Mouse (Mus musculus) kidney, embryonic 14.5 days (tissue): ENCODE data around the gene Gpi1. TPM values are rescaled to one million over a fixed set of nuclear protein-coding genes. Genes with fewer than 3 reads are reported as not detected.
"Not testable (repeated sequence)": the region's sequence is repeated elsewhere in the genome, so short reads cannot be mapped to it uniquely, and the experiment has no call there.

Source experiments
- ATAC-seq: fragments of 200-750 bp; cut with Nextera tagmentation; 2 replicates; pipeline ENCODE4 v1.8.0; 2017; ENCODE audit warnings: moderate number of reproducible peaks, mild to moderate bottlenecking, moderate TSS enrichment, moderate library complexity; ENCODE audit not compliant: low FRiP score, low TSS enrichment
- H3K27ac ChIP-seq: fragments of 300-500 bp; sonication (generic); 2 replicates; pipeline ENCODE4 v1.5.1; 2014; ENCODE audit warnings: low read depth, mild to moderate bottlenecking, low read length, moderate library complexity, mixed read lengths
- H3K27me3 ChIP-seq: fragments of 300-500 bp; sonication (generic); 2 replicates; pipeline ENCODE4 v1.6.1; 2014; ENCODE audit warnings: mild to moderate bottlenecking, low read length; ENCODE audit not compliant: control insufficient read depth, insufficient read depth
- H3K36me3 ChIP-seq: fragments of 300-500 bp; sonication (generic); 2 replicates; pipeline ENCODE4 v1.6.1; 2014; ENCODE audit warnings: low read length, mixed read lengths; ENCODE audit not compliant: control insufficient read depth, insufficient read depth
- H3K4me1 ChIP-seq: fragments of 300-500 bp; sonication (generic); 2 replicates; pipeline ENCODE4 v1.6.1; 2014; ENCODE audit warnings: low read length, mixed read lengths; ENCODE audit not compliant: control insufficient read depth, insufficient read depth
- H3K4me2 ChIP-seq: fragments of 300-500 bp; sonication (generic); replicated peaks from 2 replicates; pipeline ENCODE4 v1.6.1; 2014; ENCODE audit warnings: low read depth, mild to moderate bottlenecking, low read length
- H3K4me3 ChIP-seq: fragments of 300-500 bp; sonication (generic); 2 replicates; pipeline ENCODE4 v1.5.1; 2014; ENCODE audit warnings: mild to moderate bottlenecking, low read length
- H3K9ac ChIP-seq: fragments of 300-500 bp; sonication (generic); 2 replicates; pipeline ENCODE4 v1.6.1; 2014; ENCODE audit warnings: low read depth, mild to moderate bottlenecking, low read length, moderate library complexity
- H3K9me3 ChIP-seq: fragments of 300-500 bp; sonication (generic); 2 replicates; pipeline ENCODE4 v1.6.1; 2016; ENCODE audit warnings: low read length; ENCODE audit not compliant: control insufficient read depth
- WGBS: fragments of 180-500 bp; shearing (Covaris S2); extraction: QIAGEN DNeasy Blood & Tissue Kit; methylation state at CpG from one replicate; pipeline ENCODE4 v1.1.7; 2014; 5-methylcytosine and 5-hydroxymethylcytosine counted together
- polyA plus RNA-seq: library from polyadenylated mRNA; unstranded; fragments of >200 nt; fragmentation: Nextera tagmentation; extraction: Ambion mirVana; gene quantifications from 2 replicates; pipeline ENCODE4 v1.2.1, GENCODE M21; 2014

Gene Gpi1
- polyA plus RNA-seq, 1 experiment from 2014 or later: 366 TPM

DNA sequence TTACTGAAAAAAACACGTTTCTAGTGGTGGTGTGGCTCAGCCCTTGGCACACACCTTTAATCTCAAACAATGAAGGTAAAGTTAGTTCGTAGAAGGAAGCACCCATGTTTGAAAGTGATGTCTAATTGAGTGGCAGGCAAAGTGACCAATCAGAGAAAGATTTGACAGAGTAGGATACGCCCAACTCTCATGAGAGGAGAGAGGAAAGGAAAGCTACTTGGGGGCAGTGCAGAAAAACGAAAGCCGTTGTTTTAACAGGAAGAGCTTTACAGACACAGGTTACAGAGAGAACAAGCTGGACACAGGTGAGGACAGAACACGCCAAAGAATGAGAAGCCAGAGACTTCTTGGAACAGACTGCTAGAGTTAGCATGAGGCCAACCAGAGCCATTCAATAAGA lies 23.8 kb downstream of the Gpi1 start:
- no peak overlapping the region for H3K4me2 ChIP-seq
- peaks cover 96% of the 10 kb centered on the region for H3K36me3 ChIP-seq
- H3K4me3 ChIP-seq: no peak overlapping the region
- 94% methylated on average over 6 of the region's 6 CpGs for WGBS
- ATAC-seq: no peak
- H3K4me1 ChIP-seq: no peaks in the 10 kb centered on the region
- H3K27me3 ChIP-seq: no peaks in the 10 kb centered on the region
- no peaks in the 10 kb centered on the region for H3K9me3 ChIP-seq
- H3K9ac ChIP-seq: no peak overlapping the region
- no peak overlapping the region for H3K27ac ChIP-seq

GRCm38 (mm10) chr7:34202147-34202546 lies 28.0 kb downstream of the Gpi1 start:
- not testable (repeated sequence) for H3K4me2 ChIP-seq, ATAC-seq, H3K9ac ChIP-seq, H3K9me3 ChIP-seq, H3K27me3 ChIP-seq, H3K27ac ChIP-seq, H3K4me3 ChIP-seq, H3K4me1 ChIP-seq
- H3K36me3 ChIP-seq: peaks cover 66% of the 10 kb centered on the region
- 88% methylated on average over 10 of the region's 10 CpGs for WGBS

DNA sequence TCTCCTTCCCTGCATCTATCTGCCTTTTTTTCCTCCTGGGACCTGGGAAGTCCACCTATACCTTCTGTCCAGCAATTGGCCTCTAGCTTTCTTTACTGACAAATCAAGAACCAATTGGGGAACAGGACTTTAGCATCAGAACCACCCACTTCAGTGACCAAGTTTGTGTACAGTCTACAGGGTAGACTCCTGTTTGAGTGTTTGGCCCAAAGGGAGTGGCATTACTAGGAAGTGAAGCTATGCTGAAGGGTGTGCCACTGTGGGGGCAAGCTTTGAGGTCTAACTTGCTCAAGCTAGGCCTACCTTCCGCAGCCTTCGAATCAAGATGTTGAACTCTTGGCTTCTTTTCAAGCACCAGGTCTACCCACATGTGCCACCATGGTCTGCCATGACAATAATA lies 29.3 kb downstream of the Gpi1 start:
- Histone ChIP-seq H3K27ac (no peak overlapping the region), H3K36me3 (peaks cover 53% of the 10 kb centered on the region), H3K4me1 (0 out of 2 replicates have a peak, but pooled peaks cover under 1% of the 10 kb centered on the region), H3K4me3 (no peak overlapping the region), H3K27me3 (no peaks in the 10 kb centered on the region), H3K9ac (no peak overlapping the region), H3K9me3 (0 out of 2 replicates have a peak, but pooled peaks cover 3% of the 10 kb centered on the region), H3K4me2 (no peak overlapping the region)
- ATAC-seq: no peak
- WGBS: 100% methylated on average over 2 of the region's 2 CpGs

- Histone ChIP-seq H3K27me3 (no peaks in the 10 kb centered on the region), H3K4me3 (no peak overlapping the region), H3K4me2 (no peak overlapping the region), H3K36me3 (peaks cover 32% of the 10 kb centered on the region), H3K4me1 (peaks cover 9% of the 10 kb centered on the region; the same call in 1 of the 2 replicates), H3K9ac (no peak overlapping the region), H3K9me3 (0 out of 2 replicates have a peak, but pooled peaks cover 3% of the 10 kb centered on the region), H3K27ac (no peak overlapping the region)
- ATAC-seq: no peak
- WGBS: 51% methylated on average over 3 of the region's 3 CpGs
These were observed 31.8 kb downstream of the Gpi1 start for GRCm38 (mm10) chr7:34198346-34198745.

DNA sequence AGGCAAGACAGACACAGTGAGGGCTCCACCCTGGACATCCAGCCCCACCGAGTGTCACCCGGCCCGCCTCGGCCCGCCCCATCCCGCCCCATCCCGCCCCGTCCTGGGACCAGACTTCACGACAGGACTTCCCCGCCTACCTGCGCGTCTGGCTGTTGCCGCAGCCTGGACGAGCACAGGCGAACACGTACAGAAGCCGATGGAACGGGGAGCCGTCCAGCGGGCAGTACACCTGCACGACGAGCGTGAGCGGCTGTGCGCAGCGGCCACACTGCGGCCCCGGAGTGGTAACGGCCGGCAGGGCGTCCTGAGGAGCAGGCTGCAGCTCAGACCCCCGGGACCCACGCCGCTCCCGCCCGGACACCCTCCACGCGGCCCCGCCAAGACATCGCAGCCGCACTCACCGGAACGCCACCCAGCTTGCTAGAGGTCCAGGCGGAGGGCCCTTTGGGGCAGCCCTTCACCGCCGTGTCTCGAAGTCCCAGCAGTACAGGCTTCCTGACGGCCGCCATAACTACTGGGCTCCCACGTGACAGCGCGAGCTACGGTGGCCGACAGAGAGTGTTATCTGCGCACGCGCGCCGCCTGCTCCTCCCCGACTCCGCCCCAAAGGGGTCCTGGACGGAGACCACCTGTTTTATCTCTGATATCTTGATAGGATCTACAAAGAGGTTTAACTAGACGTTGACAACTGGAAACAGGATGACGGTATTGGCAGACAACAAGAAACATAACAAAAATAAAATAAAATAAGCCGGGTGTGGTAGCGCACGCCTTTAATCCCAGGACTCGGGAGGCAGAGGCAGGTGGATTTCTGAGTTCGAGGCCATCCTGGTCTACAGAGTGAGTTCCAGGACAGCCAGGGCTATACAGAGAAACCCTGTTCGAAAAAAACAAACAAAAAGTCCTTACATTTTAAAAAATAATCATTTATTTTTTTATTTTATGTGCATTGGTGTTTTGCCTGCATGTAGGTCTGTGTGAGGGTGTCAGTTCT lies 33.7 kb downstream of the Gpi1 start, which contains the start of gene Pdcd2l:
Pdcd2l (minus strand) TSS at position 530 of the 997 bp plus-strand sequence.
- Histone ChIP-seq H3K27me3 (no peaks in the 10 kb centered on the region), H3K4me3 (peak within 1 kb of the TSS; percentile 98), H3K4me2 (peak within 1 kb of the TSS; percentile 70), H3K27ac (peak within 1 kb of the TSS; percentile 74; the same call in 1 of the 2 replicates), H3K9ac (peak within 1 kb of the TSS; percentile 93), H3K9me3 (0 out of 2 replicates have a peak, but pooled peaks cover 3% of the 10 kb centered on the region), H3K36me3 (peaks cover 30% of the 10 kb centered on the region), H3K4me1 (peaks cover 9% of the 10 kb centered on the region; the same call in 1 of the 2 replicates)
- ATAC-seq: peak; percentile 93
- 3% methylated on average over 69 of the region's 70 CpGs for WGBS

DNA sequence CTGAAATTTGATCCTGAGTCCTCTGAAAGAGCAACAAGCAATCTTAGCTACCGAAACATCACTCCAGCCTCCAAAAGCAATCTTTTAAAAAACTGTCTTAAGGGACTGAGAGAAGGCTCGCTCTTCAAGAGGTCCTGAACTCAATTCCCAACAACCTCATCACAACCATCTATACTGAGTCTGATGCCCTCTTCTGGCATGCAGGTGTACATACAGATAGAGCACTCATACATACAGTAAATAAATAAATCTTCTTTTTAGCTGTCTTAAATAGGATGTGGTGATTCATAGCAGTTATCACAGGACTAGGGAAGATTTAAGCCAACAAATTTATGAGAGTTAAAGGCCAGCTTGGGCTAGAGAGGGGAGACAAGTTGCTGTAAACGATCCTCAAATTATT lies 34.5 kb downstream of the Gpi1 start:
- ATAC-seq: no peak; the same call in 1 of the 2 replicates
- 45% methylated on average over 3 of the region's 3 CpGs for WGBS
- Histone ChIP-seq H3K4me3 (peak overlapping the region; percentile 98), H3K9me3 (0 out of 2 replicates have a peak, but pooled peaks cover 3% of the 10 kb centered on the region), H3K27ac (no peak overlapping the region), H3K4me1 (peaks cover 9% of the 10 kb centered on the region; the same call in 1 of the 2 replicates), H3K36me3 (peaks cover 22% of the 10 kb centered on the region), H3K4me2 (peak overlapping the region; percentile 70), H3K27me3 (no peaks in the 10 kb centered on the region), H3K9ac (peak overlapping the region; percentile 93)

DNA sequence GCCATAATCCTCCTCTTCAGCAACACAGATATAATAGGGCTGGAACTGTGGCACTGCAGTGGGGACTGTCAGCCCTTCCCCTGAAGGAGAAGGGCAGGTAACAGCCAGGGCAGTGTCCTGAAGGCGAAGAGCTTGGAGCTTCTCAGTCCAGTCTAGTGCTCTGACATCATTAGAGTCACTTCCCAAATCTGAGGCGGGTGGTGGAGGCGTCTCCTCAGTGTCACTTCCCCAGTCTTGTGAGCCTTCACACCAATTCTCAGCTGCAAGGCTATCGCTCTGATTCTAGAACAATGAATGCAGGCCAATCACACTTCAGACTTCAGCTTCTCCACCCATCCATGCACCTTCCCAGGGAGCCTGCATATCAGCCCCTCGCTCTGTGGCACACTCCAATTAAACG lies 37.3 kb downstream of the Gpi1 start:
- Histone ChIP-seq H3K4me2 (no peak overlapping the region), H3K4me1 (peaks cover 9% of the 10 kb centered on the region; the same call in 1 of the 2 replicates), H3K9me3 (no peaks in the 10 kb centered on the region), H3K4me3 (no peak overlapping the region), H3K27me3 (no peaks in the 10 kb centered on the region), H3K9ac (no peak overlapping the region), H3K36me3 (peaks cover 38% of the 10 kb centered on the region), H3K27ac (no peak overlapping the region)
- no peak for ATAC-seq
- 92% methylated on average over 6 of the region's 6 CpGs for whole genome bisulfite sequencing

GRCm38 (mm10) chr7:34189376-34189989 lies 40.7 kb downstream of the Gpi1 start:
- no peaks in the 10 kb centered on the region for H3K27me3 ChIP-seq
- H3K9me3 ChIP-seq: no peaks in the 10 kb centered on the region
- H3K4me3 ChIP-seq: no peak overlapping the region
- no peak for ATAC-seq
- H3K9ac ChIP-seq: no peak overlapping the region
- H3K27ac ChIP-seq: no peak overlapping the region
- H3K4me1 ChIP-seq: no peaks in the 10 kb centered on the region
- no peak overlapping the region for H3K4me2 ChIP-seq
- peaks cover 67% of the 10 kb centered on the region for H3K36me3 ChIP-seq
- WGBS: 90% methylated on average over 12 of the region's 12 CpGs
